Mouse (Mus musculus) G1E (cell line): ENCODE measurements around the gene Slc25a33. TPM values are rescaled to one million over a fixed set of nuclear protein-coding genes. Genes with fewer than 3 reads are reported as not detected.

Experiments used
- ATAC-seq: 2 replicates; pipeline ENCODE4 v1.8.0; 2016; ENCODE audit warnings: mild to moderate bottlenecking; ENCODE audit not compliant: insufficient number of reproducible peaks, poor library complexity, low FRiP score, severe bottlenecking; ENCODE audit errors: extremely low read depth
- DNase-seq: peaks from one replicate; pipeline ENCODE4 v3.0.0; 2012; ENCODE audit warnings: low spot score
- H3K27me3 ChIP-seq: 2 replicates; pipeline ENCODE4 v1.6.1; 2012; ENCODE audit warnings: mild to moderate bottlenecking, low read length, inconsistent platforms; ENCODE audit not compliant: insufficient read depth
- H3K36me3 ChIP-seq: replicated peaks from 2 replicates; pipeline ENCODE3; 2012; ENCODE audit warnings: mild to moderate bottlenecking, inconsistent platforms
- H3K4me1 ChIP-seq: 2 replicates; pipeline ENCODE4 v1.6.1; 2012; ENCODE audit warnings: low read depth, low read length, inconsistent platforms, mixed read lengths; ENCODE audit not compliant: insufficient read depth
- H3K4me3 ChIP-seq: 2 replicates; pipeline ENCODE4 v1.5.1; 2012; ENCODE audit warnings: low read depth, mild to moderate bottlenecking, inconsistent platforms, low read length, moderate library complexity, mixed read lengths
- H3K9me3 ChIP-seq: replicated peaks from 2 replicates; pipeline ENCODE4 v1.6.1; 2012; ENCODE audit warnings: inconsistent platforms
- CTCF ChIP-seq: IDR thresholded peaks from 2 replicates; pipeline ENCODE4 v1.5.1; 2012; ENCODE audit warnings: low read depth, low read length, inconsistent platforms, mixed read lengths
- GATA1 ChIP-seq: IDR thresholded peaks from 2 replicates; pipeline ENCODE4 v1.6.1; 2012; ENCODE audit warnings: borderline replicate concordance, low read length, inconsistent platforms, mixed read lengths
- GATA2 ChIP-seq: IDR thresholded peaks from 2 replicates; pipeline ENCODE4 v1.6.1; 2012; ENCODE audit warnings: low read depth, low read length, inconsistent platforms, borderline replicate concordance
- POLR2AphosphoS5 ChIP-seq: IDR thresholded peaks from 2 replicates; pipeline ENCODE4 v1.6.1; 2012; ENCODE audit warnings: low read depth, low read length, inconsistent platforms; ENCODE audit not compliant: insufficient replicate concordance
- TAL1 ChIP-seq: conservative IDR thresholded peaks from 2 replicates; pipeline ENCODE4 v1.6.1; 2012; ENCODE audit warnings: low read depth, low read length, inconsistent platforms, mixed read lengths
- polyA plus RNA-seq: library from polyadenylated mRNA; stranded (reverse); fragments of >175 nt; gene quantifications from 2 replicates; pipeline ENCODE4 v1.2.3, GENCODE M21; 2012
- total RNA-seq, 2 experiments: library from RNA; stranded (forward) in 1 of 2; stranded (reverse) in 1 of 2; fragments of 200-1000 nt in 1 of 2; fragments of >200 nt in 1 of 2; fragmentation: Nextera tagmentation in 1 of 2; gene quantifications; 2 replicates each; pipeline ENCODE4 v1.2.3; 2014 to 2017

Slc25a33 gene
- total and polyA plus RNA-seq, 3 experiments = 2.3 to 4.9 (median 3.7) TPM

DNA sequence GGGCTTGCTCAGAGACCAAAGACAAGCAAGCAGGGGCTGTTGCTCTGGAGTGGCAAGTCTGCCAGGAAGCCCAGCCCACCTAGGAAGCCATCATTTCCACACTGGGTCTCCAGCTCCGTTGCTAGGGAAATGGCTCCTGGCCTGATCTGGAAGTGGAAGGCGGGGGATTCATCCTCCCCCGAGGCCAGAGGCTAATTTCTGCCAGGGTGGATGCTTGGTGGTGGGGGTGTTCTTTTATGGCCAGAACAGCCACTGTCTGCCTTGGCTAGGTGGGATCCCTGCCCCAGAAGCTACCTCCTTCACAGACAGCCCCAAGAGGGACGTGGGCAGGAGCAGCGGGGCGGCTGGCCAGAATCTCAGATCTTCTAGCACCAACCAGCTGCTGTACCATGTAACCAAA, 40.3 kb downstream of the Slc25a33 start:
- Histone ChIP-seq H3K4me3 (no peak overlapping the region), H3K27me3 (no peaks in the 10 kb centered on the region), H3K9me3 (no peaks in the 10 kb centered on the region), H3K4me1 (peaks cover 22% of the 10 kb centered on the region), H3K36me3 (peaks cover 71% of the 10 kb centered on the region)
- ATAC-seq (no peak), DNase-seq (no peak)
- TF ChIP-seq TAL1 (no peak), GATA2 (no peak), POLR2AphosphoS5 (no peak), GATA1 (no peak), CTCF (no peak)

- peaks cover 78% of the 10 kb centered on the region for H3K36me3 ChIP-seq
- TF ChIP-seq CTCF (no peak), TAL1 (no peak), GATA1 (no peak), POLR2AphosphoS5 (no peak), GATA2 (no peak)
- no peaks in the 10 kb centered on the region for H3K27me3 ChIP-seq
- no peak for ATAC-seq
- no peak overlapping the region for H3K4me3 ChIP-seq
- no peaks in the 10 kb centered on the region for H3K9me3 ChIP-seq
- H3K4me1 ChIP-seq = peaks cover 20% of the 10 kb centered on the region
- no peak for DNase-seq
Measured at GRCm38 (mm10) chr4:149732800-149733199, 41.3 kb downstream of the Slc25a33 start.

DNA sequence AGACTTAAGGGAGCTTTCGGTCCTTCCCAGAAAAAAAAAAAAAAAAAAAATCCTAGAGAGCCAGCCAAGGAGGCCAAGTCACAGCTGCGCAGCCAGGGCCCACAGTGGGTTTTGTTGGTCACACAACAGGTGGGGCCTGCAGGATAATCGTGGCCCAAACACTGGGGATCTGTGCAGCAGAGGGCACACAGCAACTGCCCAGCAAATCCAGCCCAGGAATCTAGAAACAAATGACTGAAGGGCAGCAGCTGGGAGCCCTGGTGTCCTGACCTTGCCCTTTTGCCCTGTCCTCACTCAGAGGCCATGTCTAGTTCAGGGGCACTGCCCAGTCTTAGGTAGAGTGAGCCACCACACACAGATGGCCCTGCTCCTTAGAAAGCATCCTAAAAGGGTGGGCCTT, 41.8 kb downstream of the Slc25a33 start:
- Histone ChIP-seq H3K27me3 (no peaks in the 10 kb centered on the region), H3K4me3 (no peak overlapping the region), H3K9me3 (no peaks in the 10 kb centered on the region), H3K36me3 (peaks cover 83% of the 10 kb centered on the region), H3K4me1 (peaks cover 18% of the 10 kb centered on the region)
- ATAC-seq (no peak), DNase-seq (no peak)
- TF ChIP-seq GATA1 (no peak), CTCF (no peak), POLR2AphosphoS5 (no peak)

GRCm38 (mm10) chr4:149730827-149731226, 43.2 kb downstream of the Slc25a33 start:
- Histone ChIP-seq H3K4me3 (no peak overlapping the region), H3K36me3 (peaks cover 94% of the 10 kb centered on the region), H3K27me3 (no peaks in the 10 kb centered on the region), H3K9me3 (no peaks in the 10 kb centered on the region), H3K4me1 (peaks cover 10% of the 10 kb centered on the region)
- DNase-seq (no peak), ATAC-seq (no peak)
- TF ChIP-seq GATA1 (no peak), CTCF (no peak), GATA2 (no peak), TAL1 (no peak), POLR2AphosphoS5 (no peak)

- H3K9me3 ChIP-seq = no peaks in the 10 kb centered on the region
- no peaks in the 10 kb centered on the region for H3K27me3 ChIP-seq
- H3K4me1 ChIP-seq = peaks cover 8% of the 10 kb centered on the region
- TF ChIP-seq TAL1 = no peak
- TF ChIP-seq GATA1 = no peak
- no peak for TF ChIP-seq GATA2
- no peak for TF ChIP-seq POLR2AphosphoS5
- no peak for TF ChIP-seq CTCF
- H3K36me3 ChIP-seq = peaks cover 94% of the 10 kb centered on the region
- H3K4me3 ChIP-seq = no peak overlapping the region
- DNase-seq = no peak
- no peak for ATAC-seq
Measured at GRCm38 (mm10) chr4:149728810-149729209, 45.3 kb downstream of the Slc25a33 start.

- Histone ChIP-seq H3K4me3 (no peak overlapping the region), H3K27me3 (no peaks in the 10 kb centered on the region), H3K4me1 (peaks cover 8% of the 10 kb centered on the region), H3K9me3 (no peaks in the 10 kb centered on the region), H3K36me3 (peaks cover 94% of the 10 kb centered on the region)
- no peak for DNase-seq
- no peak for TF ChIP-seq POLR2AphosphoS5
- TF ChIP-seq GATA2 = no peak
- TF ChIP-seq CTCF = no peak
- no peak for TF ChIP-seq TAL1
- no peak for TF ChIP-seq GATA1
- no peak for ATAC-seq
Measured at GRCm38 (mm10) chr4:149727636-149728035, 46.4 kb downstream of the Slc25a33 start.
